Mouse (Mus musculus) left cerebral cortex, postnatal 25 days (tissue): Measurements from ENCODE around the gene Siglecg. TPM values are rescaled to one million over a fixed set of nuclear protein-coding genes. Genes with fewer than 3 reads are reported as not detected.

Experiments used
- microRNA-seq, 2 experiments: library from miRNA; unstranded; fragments of <30 nt; microRNA quantifications; one replicate each; pipeline ENCODE4 v1.2.0; 2022
- total RNA-seq, 2 experiments: library from RNA; stranded (reverse); gene quantifications; 2 replicates each; pipeline ENCODE4 v1.2.3; 2021

The Siglecg gene
- total RNA-seq, 2 experiments from 2014 or later, result 0.69 TPM; not detected in 1

Small RNA genes lying within 50 kb of the gene (microRNA-seq; reads per million reads assigned to microRNA genes)
- gene Mir7051, result 0 to 2.0 reads per million in 2 experiments

Other genes starting within 250 kb of the Siglecg start
- gene Zfp715, start 94.9 kb upstream of the Siglecg start, total RNA-seq, result 10 to 100 TPM; 21.0 to 21.9 TPM
- gene Siglecf, start 56.9 kb upstream of the Siglecg start, total RNA-seq, result under 1 TPM; 0.34 to 0.44 TPM
- gene Lim2, start 19.5 kb downstream of the Siglecg start, total RNA-seq, result not detected
- not detected for gene Nkg7, start 28.9 kb downstream of the Siglecg start, total RNA-seq
- not detected for gene Cldnd2, start 32.6 kb downstream of the Siglecg start, total RNA-seq
- gene Etfb, start 35.9 kb downstream of the Siglecg start, total RNA-seq, result 10 to 100 TPM; 52.2 to 59.1 TPM
- under 1 TPM in 1 of 2 experiments, not detected in 1; 0.53 TPM for gene Gm45233, start 35.9 kb downstream of the Siglecg start, total RNA-seq
- gene Vsig10l, start 54.9 kb downstream of the Siglecg start, total RNA-seq, result 1 to 10 TPM; 2.0 to 2.8 TPM
- 10 to 100 TPM; 28.4 to 28.9 TPM for gene Iglon5, start 81.9 kb downstream of the Siglecg start, total RNA-seq
- not detected for gene 4931406B18Rik, start 97.7 kb downstream of the Siglecg start, total RNA-seq
- 1 to 10 TPM; 4.4 to 5.1 TPM for gene Cd33, start 136.2 kb downstream of the Siglecg start, total RNA-seq
- gene Zfp658, start 154.1 kb downstream of the Siglecg start, total RNA-seq, result 1 to 10 TPM; 3.8 to 4.7 TPM
- gene Zfp719, start 171.4 kb downstream of the Siglecg start, total RNA-seq, result 10 to 100 TPM; 15.0 to 17.1 TPM
- gene Zfp819, start 199.0 kb downstream of the Siglecg start, total RNA-seq, result under 1 TPM in 1 of 2 experiments, not detected in 1; 0.37 TPM
- gene Ceacam18, start 226.5 kb downstream of the Siglecg start, total RNA-seq, result not detected